Mouse (Mus musculus): ENCODE results near the gene B4galnt3. TPM values are rescaled to one million over a fixed set of nuclear protein-coding genes. Genes with fewer than 3 reads are reported as not detected.

B4galnt3 gene
- polyA plus RNA-seq, 1 experiment from 2014 or later, result 0.11 TPM

DNA sequence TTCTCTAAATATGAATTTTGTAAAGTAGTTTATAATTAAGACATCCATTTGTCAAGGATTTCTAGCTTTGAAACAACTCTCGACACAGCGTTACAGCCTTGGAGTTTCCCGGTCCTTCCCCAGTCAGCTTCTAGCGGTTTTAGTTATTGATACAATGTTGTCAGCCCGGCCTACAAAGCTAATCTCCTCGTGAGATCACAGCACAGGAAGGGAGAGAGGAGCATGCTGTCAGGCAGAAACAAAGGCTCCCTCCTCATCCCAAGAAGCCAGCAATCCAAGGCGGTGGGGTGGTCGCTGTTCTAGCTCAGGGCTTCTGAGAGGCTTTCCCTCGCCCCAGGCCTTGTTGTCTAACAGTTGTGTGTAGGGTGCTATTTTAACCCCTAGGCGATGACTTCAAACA lies 100.1 kb downstream of the B4galnt3 start:
- no peak overlapping the region for H3K4me2 ChIP-seq (ENCODE audit: low read length)
- H3K9me3 ChIP-seq (replicated peaks; ENCODE audit: control insufficient read depth, low read length, poor library complexity, severe bottlenecking), result no peaks in the 10 kb centered on the region
- ATAC-seq, result no peak
- H3K9ac ChIP-seq (ENCODE audit: low read depth, low read length), result no peak overlapping the region
- H3K4me3 ChIP-seq (ENCODE audit: low read depth, low read length), result no peak overlapping the region
- no peak overlapping the region for H3K27ac ChIP-seq (ENCODE audit: low read length)
- H3K27me3 ChIP-seq (ENCODE audit: control insufficient read depth, insufficient read depth, low read depth, low read length), result peaks cover 4% of the 10 kb centered on the region; the same call in 1 of the 2 replicates
- no peaks in the 10 kb centered on the region for H3K4me1 ChIP-seq (ENCODE audit: control insufficient read depth, insufficient read depth, low read length)
- no peaks in the 10 kb centered on the region for H3K36me3 ChIP-seq (ENCODE audit: control insufficient read depth, insufficient read depth, low read length)
- 19% methylated on average over 10 of the region's 10 CpGs for WGBS

DNA sequence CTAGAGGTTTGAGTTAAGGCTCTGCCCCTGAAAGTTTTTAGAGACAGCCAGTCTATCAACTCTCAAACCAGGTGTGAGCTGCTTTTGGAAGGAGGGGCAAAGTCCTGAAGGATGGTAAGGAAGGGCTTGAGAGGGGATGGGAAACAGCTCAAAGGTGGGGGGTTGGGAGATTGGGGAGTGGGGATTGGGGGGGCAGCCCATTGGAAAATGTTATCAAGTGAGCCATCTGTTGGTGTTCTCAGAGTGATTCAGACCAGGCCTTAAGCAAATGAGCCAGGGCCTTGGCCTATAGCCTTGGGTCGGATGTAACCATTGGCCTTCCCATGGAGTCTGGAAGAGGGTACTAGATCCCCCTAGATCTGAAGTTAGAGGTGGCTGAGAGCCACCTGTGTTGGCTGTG lies 100.6 kb downstream of the B4galnt3 start:
- Histone ChIP-seq H3K9ac (ENCODE audit: low read depth, low read length) (no peak overlapping the region), H3K4me2 (ENCODE audit: low read length) (no peak overlapping the region), H3K9me3 (replicated peaks; ENCODE audit: control insufficient read depth, low read length, poor library complexity, severe bottlenecking) (no peaks in the 10 kb centered on the region), H3K36me3 (ENCODE audit: control insufficient read depth, insufficient read depth, low read length) (no peaks in the 10 kb centered on the region), H3K4me3 (ENCODE audit: low read depth, low read length) (no peak overlapping the region), H3K27ac (ENCODE audit: low read length) (no peak overlapping the region), H3K27me3 (ENCODE audit: control insufficient read depth, insufficient read depth, low read depth, low read length) (peaks cover 4% of the 10 kb centered on the region; the same call in 1 of the 2 replicates), H3K4me1 (ENCODE audit: control insufficient read depth, insufficient read depth, low read length) (no peaks in the 10 kb centered on the region)
- no peak for ATAC-seq
- WGBS, result 74% methylated on average over 1 of the region's 1 CpGs

DNA sequence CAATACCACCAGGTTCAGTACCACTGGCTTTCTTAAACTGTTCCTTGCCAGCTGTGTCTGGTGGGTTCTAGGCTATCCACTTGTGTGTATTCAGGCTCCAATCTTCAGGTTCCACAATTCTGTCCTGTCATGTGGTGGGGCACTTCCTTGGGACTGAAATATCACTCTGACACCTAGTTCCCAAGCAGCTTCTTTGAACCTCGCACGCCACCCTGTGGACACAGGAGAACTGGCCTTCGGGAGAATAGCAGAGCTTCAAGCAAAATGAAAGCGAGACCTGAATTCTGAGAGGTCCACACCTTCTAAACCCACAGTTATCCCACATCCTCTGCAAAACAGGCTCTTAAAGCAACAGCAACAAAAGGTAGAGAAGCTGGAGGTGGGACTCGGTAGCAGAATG lies 101.2 kb downstream of the B4galnt3 start:
- peaks cover 4% of the 10 kb centered on the region; the same call in 1 of the 2 replicates for H3K27me3 ChIP-seq (ENCODE audit: control insufficient read depth, insufficient read depth, low read depth, low read length)
- 18% methylated on average over 5 of the region's 5 CpGs for WGBS
- ATAC-seq, result no peak
- no peak overlapping the region for H3K4me2 ChIP-seq (ENCODE audit: low read length)
- no peak overlapping the region for H3K27ac ChIP-seq (ENCODE audit: low read length)
- no peaks in the 10 kb centered on the region for H3K36me3 ChIP-seq (ENCODE audit: control insufficient read depth, insufficient read depth, low read length)
- no peak overlapping the region for H3K4me3 ChIP-seq (ENCODE audit: low read depth, low read length)
- no peak overlapping the region for H3K9ac ChIP-seq (ENCODE audit: low read depth, low read length)
- no peaks in the 10 kb centered on the region for H3K9me3 ChIP-seq (replicated peaks; ENCODE audit: control insufficient read depth, low read length, poor library complexity, severe bottlenecking)
- 0 out of 2 replicates have a peak, but pooled peaks cover 3% of the 10 kb centered on the region for H3K4me1 ChIP-seq (ENCODE audit: control insufficient read depth, insufficient read depth, low read length)

DNA sequence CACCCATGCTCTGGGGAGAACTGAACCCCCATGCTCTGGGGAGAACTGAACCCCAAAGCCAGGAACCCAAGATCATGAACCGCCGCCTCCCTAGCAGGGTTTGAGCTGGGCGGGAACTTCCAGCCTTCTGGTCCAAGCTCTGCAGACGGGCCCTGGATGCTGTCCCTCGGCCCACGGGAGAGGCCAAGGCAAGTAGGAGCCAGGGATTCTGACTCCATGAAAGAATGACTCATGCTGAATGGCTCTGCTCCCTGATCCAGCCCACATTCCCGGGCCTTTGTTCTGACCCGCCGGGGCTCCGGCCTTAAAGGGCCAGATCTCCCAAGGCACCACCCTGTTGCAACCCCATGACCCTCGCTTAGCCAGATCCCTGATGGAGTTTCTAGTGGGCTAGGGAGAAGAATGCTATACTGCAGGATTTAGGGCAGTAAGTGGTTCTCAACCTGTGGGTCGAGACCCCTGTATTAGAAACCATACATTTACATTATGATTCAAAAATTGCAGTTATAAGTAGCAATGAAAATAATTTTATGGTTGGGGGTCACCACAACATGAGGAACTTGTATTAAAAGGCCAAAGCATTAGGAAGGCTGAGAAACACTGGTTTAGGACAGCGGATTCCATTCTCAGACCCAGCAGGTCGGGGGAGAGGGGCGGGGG lies 102.0 kb downstream of the B4galnt3 start:
- Histone ChIP-seq H3K4me2 (ENCODE audit: low read length) (peak overlapping the region; percentile 26; the same call in 1 of the 2 replicates), H3K4me3 (ENCODE audit: low read depth, low read length) (no peak overlapping the region), H3K9me3 (replicated peaks; ENCODE audit: control insufficient read depth, low read length, poor library complexity, severe bottlenecking) (no peaks in the 10 kb centered on the region), H3K9ac (ENCODE audit: low read depth, low read length) (no peak overlapping the region), H3K27ac (ENCODE audit: low read length) (no peak overlapping the region), H3K36me3 (ENCODE audit: control insufficient read depth, insufficient read depth, low read length) (no peaks in the 10 kb centered on the region), H3K27me3 (ENCODE audit: control insufficient read depth, insufficient read depth, low read depth, low read length) (peaks cover 4% of the 10 kb centered on the region; the same call in 1 of the 2 replicates), H3K4me1 (ENCODE audit: control insufficient read depth, insufficient read depth, low read length) (0 out of 2 replicates have a peak, but pooled peaks cover 3% of the 10 kb centered on the region)
- WGBS, result 17% methylated on average over 14 of the region's 15 CpGs
- no peak for ATAC-seq

DNA sequence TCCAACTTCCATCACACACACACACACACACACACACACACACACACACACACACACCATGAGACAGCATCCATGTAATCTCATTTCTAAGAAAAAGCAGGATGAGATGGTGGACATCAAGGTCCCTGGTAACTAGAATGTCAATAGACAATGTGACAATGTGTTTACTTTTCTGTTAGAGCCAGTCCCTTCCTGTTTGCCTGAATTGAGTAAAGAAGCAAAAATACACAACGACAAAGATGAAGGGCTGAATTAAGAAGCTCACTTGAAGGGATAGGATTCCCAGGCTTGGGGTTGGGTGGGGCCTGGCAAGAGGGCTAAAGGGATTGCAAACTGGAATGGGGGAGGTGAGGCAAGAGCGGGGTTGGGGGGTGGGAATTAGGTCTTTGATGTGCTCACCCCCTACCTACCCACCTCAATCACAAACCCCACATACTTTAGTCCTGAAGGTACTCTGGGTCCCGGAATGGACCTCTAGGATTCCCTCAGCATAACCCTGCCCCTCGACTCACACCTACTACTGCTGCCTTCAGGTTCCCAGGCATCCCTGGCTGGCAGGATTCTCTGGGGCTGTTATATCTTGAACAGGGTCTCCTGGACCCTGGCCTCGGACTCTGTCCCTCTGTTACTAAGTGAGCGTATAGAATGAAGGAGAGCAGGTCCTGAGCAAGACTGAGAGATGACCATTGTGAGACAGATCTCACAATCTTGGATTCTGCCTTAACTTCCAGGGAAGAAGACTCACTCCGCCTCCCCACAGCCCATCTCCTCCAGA lies 102.8 kb downstream of the B4galnt3 start:
- Histone ChIP-seq H3K27ac (ENCODE audit: low read length) (no peak overlapping the region), H3K4me1 (ENCODE audit: control insufficient read depth, insufficient read depth, low read length) (0 out of 2 replicates have a peak, but pooled peaks cover 3% of the 10 kb centered on the region), H3K9me3 (replicated peaks; ENCODE audit: control insufficient read depth, low read length, poor library complexity, severe bottlenecking) (no peaks in the 10 kb centered on the region), H3K4me2 (ENCODE audit: low read length) (no peak overlapping the region), H3K36me3 (ENCODE audit: control insufficient read depth, insufficient read depth, low read length) (no peaks in the 10 kb centered on the region), H3K27me3 (ENCODE audit: control insufficient read depth, insufficient read depth, low read depth, low read length) (peaks cover 4% of the 10 kb centered on the region; the same call in 1 of the 2 replicates), H3K4me3 (ENCODE audit: low read depth, low read length) (no peak overlapping the region), H3K9ac (ENCODE audit: low read depth, low read length) (no peak overlapping the region)
- 57% methylated on average over 7 of the region's 7 CpGs for WGBS
- no peak for ATAC-seq

DNA sequence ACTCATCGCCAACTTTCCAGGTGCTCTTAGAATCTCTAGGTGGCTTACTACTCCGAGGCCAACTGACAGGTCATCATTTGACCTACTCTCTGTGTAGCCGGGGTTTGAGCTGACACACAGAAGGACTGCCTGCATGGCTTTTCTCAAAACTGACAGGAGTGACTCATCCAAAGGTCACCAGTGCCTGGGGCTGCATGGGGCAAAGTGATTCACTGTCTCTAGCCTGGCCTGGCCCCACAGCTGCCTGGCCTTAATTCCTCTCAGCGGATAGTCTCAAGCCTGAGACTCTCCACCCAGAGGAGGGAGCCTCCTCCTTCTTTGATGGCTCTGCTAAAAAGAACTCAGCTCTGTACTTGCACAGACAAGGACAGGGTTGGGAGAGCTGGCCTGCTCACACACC lies 103.4 kb downstream of the B4galnt3 start:
- Histone ChIP-seq H3K4me2 (ENCODE audit: low read length) (no peak overlapping the region), H3K4me3 (ENCODE audit: low read depth, low read length) (no peak overlapping the region), H3K36me3 (ENCODE audit: control insufficient read depth, insufficient read depth, low read length) (no peaks in the 10 kb centered on the region), H3K4me1 (ENCODE audit: control insufficient read depth, insufficient read depth, low read length) (0 out of 2 replicates have a peak, but pooled peaks cover 3% of the 10 kb centered on the region), H3K27me3 (ENCODE audit: control insufficient read depth, insufficient read depth, low read depth, low read length) (no peaks in the 10 kb centered on the region; the same call in 1 of the 2 replicates), H3K9me3 (replicated peaks; ENCODE audit: control insufficient read depth, low read length, poor library complexity, severe bottlenecking) (no peaks in the 10 kb centered on the region), H3K9ac (ENCODE audit: low read depth, low read length) (no peak overlapping the region), H3K27ac (ENCODE audit: low read length) (no peak overlapping the region)
- WGBS, result 82% methylated on average over 4 of the region's 4 CpGs
- ATAC-seq, result no peak

DNA sequence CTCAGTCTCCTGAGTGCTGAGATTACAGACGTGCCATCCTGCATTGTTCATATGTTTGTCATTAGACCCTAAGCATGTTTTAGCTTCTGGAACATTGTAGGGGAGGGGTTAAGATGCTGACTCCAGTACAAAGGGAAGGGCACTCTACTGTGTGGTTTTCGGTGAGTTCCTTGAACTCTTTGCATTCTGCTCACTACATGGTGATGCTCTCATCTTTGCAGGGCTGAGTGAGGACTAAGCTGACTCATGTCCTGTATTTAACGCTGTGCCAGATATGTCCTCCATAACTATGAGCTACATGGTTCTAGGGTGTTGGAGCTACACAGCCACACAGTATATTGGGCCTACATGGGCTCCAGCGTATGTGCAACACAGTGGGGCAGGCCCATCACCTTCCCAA lies 104.0 kb downstream of the B4galnt3 start:
- 0 out of 2 replicates have a peak, but pooled peaks cover 3% of the 10 kb centered on the region for H3K4me1 ChIP-seq (ENCODE audit: control insufficient read depth, insufficient read depth, low read length)

DNA sequence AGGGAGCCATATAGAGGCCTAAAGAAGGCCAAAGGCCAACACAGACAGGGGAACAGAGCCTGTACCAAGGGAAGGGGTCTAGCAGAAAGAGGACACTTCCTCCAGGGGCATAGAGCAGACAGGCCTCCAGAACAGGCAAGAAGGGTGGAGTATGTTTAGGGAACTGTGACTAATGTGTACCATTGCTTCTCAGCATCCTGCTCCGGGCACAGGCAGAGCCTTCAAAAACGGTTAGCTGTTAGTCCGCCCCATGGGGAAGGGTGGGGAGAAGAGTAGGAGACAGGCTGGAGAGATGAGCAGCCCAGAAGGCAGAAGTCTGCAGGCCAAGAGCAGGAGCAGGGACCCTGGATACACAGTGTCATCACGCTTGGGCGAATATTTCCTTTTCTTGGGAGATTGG lies 105.1 kb downstream of the B4galnt3 start:
- Histone ChIP-seq H3K9me3 (replicated peaks; ENCODE audit: control insufficient read depth, low read length, poor library complexity, severe bottlenecking) (no peaks in the 10 kb centered on the region), H3K36me3 (ENCODE audit: control insufficient read depth, insufficient read depth, low read length) (no peaks in the 10 kb centered on the region), H3K4me1 (ENCODE audit: control insufficient read depth, insufficient read depth, low read length) (0 out of 2 replicates have a peak, but pooled peaks cover 3% of the 10 kb centered on the region), H3K27ac (ENCODE audit: low read length) (no peak overlapping the region), H3K4me3 (ENCODE audit: low read depth, low read length) (no peak overlapping the region), H3K27me3 (ENCODE audit: control insufficient read depth, insufficient read depth, low read depth, low read length) (no peaks in the 10 kb centered on the region; the same call in 1 of the 2 replicates), H3K4me2 (ENCODE audit: low read length) (no peak overlapping the region), H3K9ac (ENCODE audit: low read depth, low read length) (no peak overlapping the region)
- WGBS, result 89% methylated on average over 5 of the region's 5 CpGs
- no peak for ATAC-seq

More for the DNA sequence above, 104.0 kb downstream of the B4galnt3 start:
- ATAC-seq, result no peak
- Histone ChIP-seq H3K9ac (ENCODE audit: low read depth, low read length) (no peak overlapping the region), H3K27me3 (ENCODE audit: control insufficient read depth, insufficient read depth, low read depth, low read length) (no peaks in the 10 kb centered on the region; the same call in 1 of the 2 replicates), H3K27ac (ENCODE audit: low read length) (no peak overlapping the region), H3K36me3 (ENCODE audit: control insufficient read depth, insufficient read depth, low read length) (no peaks in the 10 kb centered on the region), H3K4me2 (ENCODE audit: low read length) (no peak overlapping the region), H3K9me3 (replicated peaks; ENCODE audit: control insufficient read depth, low read length, poor library complexity, severe bottlenecking) (no peaks in the 10 kb centered on the region), H3K4me3 (ENCODE audit: low read depth, low read length) (no peak overlapping the region)
- 96% methylated on average over 4 of the region's 4 CpGs for WGBS
